Mouse (Mus musculus) G1E (cell line): ENCODE data around the gene Dok3. TPM values are rescaled to one million over a fixed set of nuclear protein-coding genes. Genes with fewer than 3 reads are reported as not detected.
A peak's percentile ranks its signal among the peaks of the same experiment; 100 is the strongest.

Experiments used
- ATAC-seq: 2 replicates; pipeline ENCODE4 v1.8.0; 2016; ENCODE audit warnings: mild to moderate bottlenecking; ENCODE audit not compliant: insufficient number of reproducible peaks, poor library complexity, low FRiP score, severe bottlenecking; ENCODE audit errors: extremely low read depth
- DNase-seq: peaks from one replicate; pipeline ENCODE4 v3.0.0; 2012; ENCODE audit warnings: low spot score
- H3K27me3 ChIP-seq: 2 replicates; pipeline ENCODE4 v1.6.1; 2012; ENCODE audit warnings: mild to moderate bottlenecking, low read length, inconsistent platforms; ENCODE audit not compliant: insufficient read depth
- H3K36me3 ChIP-seq: replicated peaks from 2 replicates; pipeline ENCODE3; 2012; ENCODE audit warnings: mild to moderate bottlenecking, inconsistent platforms
- H3K4me1 ChIP-seq: 2 replicates; pipeline ENCODE4 v1.6.1; 2012; ENCODE audit warnings: low read depth, low read length, inconsistent platforms, mixed read lengths; ENCODE audit not compliant: insufficient read depth
- H3K4me3 ChIP-seq: 2 replicates; pipeline ENCODE4 v1.5.1; 2012; ENCODE audit warnings: low read depth, mild to moderate bottlenecking, inconsistent platforms, low read length, moderate library complexity, mixed read lengths
- H3K9me3 ChIP-seq: replicated peaks from 2 replicates; pipeline ENCODE4 v1.6.1; 2012; ENCODE audit warnings: inconsistent platforms
- CTCF ChIP-seq: IDR thresholded peaks from 2 replicates; pipeline ENCODE4 v1.5.1; 2012; ENCODE audit warnings: low read depth, low read length, inconsistent platforms, mixed read lengths
- GATA1 ChIP-seq: IDR thresholded peaks from 2 replicates; pipeline ENCODE4 v1.6.1; 2012; ENCODE audit warnings: borderline replicate concordance, low read length, inconsistent platforms, mixed read lengths
- GATA2 ChIP-seq: IDR thresholded peaks from 2 replicates; pipeline ENCODE4 v1.6.1; 2012; ENCODE audit warnings: low read depth, low read length, inconsistent platforms, borderline replicate concordance
- POLR2AphosphoS5 ChIP-seq: IDR thresholded peaks from 2 replicates; pipeline ENCODE4 v1.6.1; 2012; ENCODE audit warnings: low read depth, low read length, inconsistent platforms; ENCODE audit not compliant: insufficient replicate concordance
- TAL1 ChIP-seq: conservative IDR thresholded peaks from 2 replicates; pipeline ENCODE4 v1.6.1; 2012; ENCODE audit warnings: low read depth, low read length, inconsistent platforms, mixed read lengths
- polyA plus RNA-seq: library from polyadenylated mRNA; stranded (reverse); fragments of >175 nt; gene quantifications from 2 replicates; pipeline ENCODE4 v1.2.3, GENCODE M21; 2012
- total RNA-seq, 2 experiments: library from RNA; stranded (forward) in 1 of 2; stranded (reverse) in 1 of 2; fragments of 200-1000 nt in 1 of 2; fragments of >200 nt in 1 of 2; fragmentation: Nextera tagmentation in 1 of 2; gene quantifications; 2 replicates each; pipeline ENCODE4 v1.2.3; 2014 to 2017

Gene Dok3
- total and polyA plus RNA-seq, 3 experiments: 1.6 to 11.6 (median 8.8) TPM

DNA sequence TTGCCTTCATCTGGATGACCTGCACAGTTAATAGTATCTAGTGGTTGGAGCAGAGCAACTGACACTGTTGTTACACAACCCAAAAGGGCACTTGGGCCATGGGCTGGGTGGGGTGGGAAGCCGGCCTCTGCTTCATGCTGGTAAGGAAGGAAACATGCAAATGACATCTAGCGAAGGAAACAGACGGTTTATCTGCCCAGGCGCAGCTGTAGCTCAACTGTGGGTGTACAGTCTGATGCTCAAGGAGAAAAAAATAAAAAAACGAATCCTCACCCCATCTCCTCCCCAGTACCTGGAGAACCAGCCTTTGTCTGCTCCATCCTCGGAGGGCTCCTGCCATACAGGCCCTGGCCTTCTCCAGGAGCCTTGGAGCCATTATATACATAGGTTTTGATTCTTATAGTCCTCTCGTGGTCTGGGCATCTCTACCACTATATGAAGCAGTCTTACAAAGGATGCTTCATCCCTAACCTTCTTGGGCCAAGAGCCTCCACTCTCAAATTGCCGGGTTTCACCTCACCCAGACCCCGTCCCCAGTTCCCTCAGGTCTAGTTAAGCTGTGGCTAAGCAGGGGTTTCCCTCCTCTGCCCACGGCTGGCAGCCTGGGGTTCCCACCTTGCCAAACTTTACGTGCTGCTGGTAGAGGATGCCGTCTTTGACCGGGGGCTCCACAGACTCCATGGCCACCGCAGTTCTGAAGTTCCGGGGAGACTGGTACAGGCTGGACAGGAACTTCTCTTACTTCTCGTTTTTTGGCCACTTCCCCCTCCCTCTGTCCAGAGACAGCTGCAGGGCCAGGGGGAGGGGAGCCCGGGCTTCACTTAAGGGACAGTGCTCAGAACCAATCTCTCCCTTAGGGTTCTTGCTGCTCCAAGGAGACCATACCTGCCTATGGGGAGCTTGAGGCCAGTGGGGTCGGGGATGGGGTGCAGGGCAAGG, 993 bp downstream of the Dok3 start:
- Histone ChIP-seq H3K27me3 (peaks cover 21% of the 10 kb centered on the region), H3K36me3 (peaks cover 52% of the 10 kb centered on the region), H3K9me3 (no peaks in the 10 kb centered on the region), H3K4me3 (no peak overlapping the region), H3K4me1 (peaks cover 30% of the 10 kb centered on the region)
- no peak for DNase-seq
- ATAC-seq: no peak
- TF ChIP-seq TAL1: no peak
- no peak for TF ChIP-seq GATA2
- no peak for TF ChIP-seq CTCF
- no peak for TF ChIP-seq GATA1
- TF ChIP-seq POLR2AphosphoS5: no peak

DNA sequence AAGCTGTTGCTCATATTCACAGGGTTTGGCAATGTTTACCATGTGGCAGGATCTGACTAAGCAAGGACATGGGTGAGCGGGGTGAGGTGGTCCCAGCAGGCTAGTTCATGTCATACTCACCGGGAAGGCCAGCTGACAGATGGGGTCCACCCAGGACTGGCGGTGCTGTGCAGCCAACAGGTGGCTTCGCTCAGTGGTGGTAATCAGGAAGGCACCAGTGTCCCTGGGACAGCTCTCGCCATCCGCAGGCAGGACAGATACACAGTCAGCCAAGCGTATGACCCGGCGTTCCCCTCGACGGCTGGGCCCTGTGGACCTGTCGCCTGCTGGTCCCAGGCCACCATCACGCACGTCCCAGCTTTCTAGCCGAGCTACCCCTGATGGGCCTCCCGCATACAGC, 1.9 kb downstream of the Dok3 start:
- peaks cover 30% of the 10 kb centered on the region for H3K4me1 ChIP-seq
- DNase-seq (no peak), ATAC-seq (no peak)
- peaks cover 43% of the 10 kb centered on the region for H3K36me3 ChIP-seq
- H3K27me3 ChIP-seq: peaks cover 29% of the 10 kb centered on the region
- H3K4me3 ChIP-seq: peak overlapping the region; percentile 20; the same call in 1 of the 2 replicates
- TF ChIP-seq TAL1 (no peak), CTCF (no peak), GATA2 (no peak), GATA1 (no peak), POLR2AphosphoS5 (no peak)
- no peaks in the 10 kb centered on the region for H3K9me3 ChIP-seq

DNA sequence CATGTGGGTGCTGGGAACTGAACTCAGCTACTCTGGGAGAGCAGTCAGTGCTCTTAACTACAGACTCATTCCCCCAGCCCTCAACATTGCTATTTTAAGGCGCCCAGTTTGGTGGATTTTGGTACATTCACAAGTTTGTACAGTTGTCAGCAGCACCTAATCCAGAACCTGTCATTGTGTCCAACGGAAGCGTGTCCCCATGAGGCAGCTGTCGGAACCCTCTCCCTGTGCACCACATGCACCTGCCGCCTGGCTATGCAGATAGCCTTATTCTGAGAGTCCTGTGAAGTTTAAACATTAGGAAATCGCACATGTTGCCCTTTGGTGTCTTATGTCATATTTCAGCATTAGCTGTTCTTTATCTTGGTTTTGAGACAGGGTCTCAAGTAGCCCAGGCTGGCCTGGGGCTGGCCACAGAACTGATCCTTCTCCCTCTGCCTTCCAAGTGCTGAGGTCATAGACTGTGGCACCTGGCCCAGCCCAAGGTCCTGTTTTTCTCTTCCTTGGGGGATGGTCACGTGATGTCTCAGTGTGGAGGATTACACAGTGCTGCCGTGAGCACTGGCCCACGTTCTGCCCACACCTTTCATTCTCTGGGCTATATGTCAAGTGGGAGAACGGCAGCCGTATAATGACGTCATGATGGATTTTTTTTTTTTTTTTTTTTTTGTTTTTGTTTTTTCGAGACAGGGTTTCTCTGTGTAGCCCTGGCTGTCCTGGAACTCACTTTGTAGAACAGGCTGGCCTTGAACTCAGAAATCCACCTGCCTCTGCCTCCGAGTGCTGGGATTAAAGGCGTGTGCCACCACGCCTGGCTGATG, 3.2 kb downstream of the Dok3 start:
- Histone ChIP-seq H3K27me3 (peaks cover 34% of the 10 kb centered on the region), H3K4me1 (peaks cover 30% of the 10 kb centered on the region), H3K4me3 (no peak overlapping the region), H3K36me3 (peaks cover 30% of the 10 kb centered on the region), H3K9me3 (no peaks in the 10 kb centered on the region; the same call in 1 of the 2 replicates)
- TF ChIP-seq GATA1 (no peak), POLR2AphosphoS5 (no peak), TAL1 (no peak)
- ATAC-seq (no peak), DNase-seq (no peak)

DNA sequence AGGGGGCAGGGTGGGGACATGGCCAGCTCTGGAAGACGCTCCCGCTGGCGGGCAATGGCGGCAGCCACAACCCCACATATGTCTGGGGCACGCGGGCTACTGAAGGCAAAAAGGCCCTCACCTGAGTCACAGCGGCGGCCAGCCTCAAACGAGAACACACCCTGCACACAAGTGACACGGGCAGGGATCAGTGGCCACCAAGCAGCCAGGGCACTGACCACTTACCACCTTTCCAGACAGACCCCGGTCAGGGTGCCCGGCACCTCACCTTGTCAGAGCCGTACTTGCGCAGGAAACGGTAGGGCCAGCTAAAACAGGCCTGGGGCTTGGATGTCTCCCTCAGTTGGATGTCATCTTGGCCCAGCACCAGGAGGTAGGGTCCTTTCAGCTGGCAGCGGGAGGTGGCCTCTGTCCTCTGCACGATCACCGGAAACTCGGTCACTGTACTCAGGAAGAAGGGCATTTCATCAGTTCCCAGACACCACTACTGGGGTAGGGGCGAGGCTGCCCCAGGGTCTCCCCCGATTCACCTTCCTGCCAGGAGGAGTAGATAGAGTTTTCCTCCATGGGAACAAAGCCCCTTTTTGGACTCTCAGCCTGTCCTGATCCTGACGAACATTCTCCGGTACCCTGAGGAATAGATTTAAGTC, 5.0 kb downstream of the Dok3 start:
- DNase-seq (no peak), ATAC-seq (no peak)
- TF ChIP-seq CTCF (no peak), TAL1 (no peak), GATA1 (no peak), POLR2AphosphoS5 (no peak), GATA2 (no peak)
- peaks cover 12% of the 10 kb centered on the region for H3K36me3 ChIP-seq
- peaks cover 6% of the 10 kb centered on the region; the same call in 1 of the 2 replicates for H3K9me3 ChIP-seq
- peaks cover 19% of the 10 kb centered on the region for H3K4me1 ChIP-seq
- peaks cover 42% of the 10 kb centered on the region for H3K27me3 ChIP-seq
- no peak overlapping the region for H3K4me3 ChIP-seq

DNA sequence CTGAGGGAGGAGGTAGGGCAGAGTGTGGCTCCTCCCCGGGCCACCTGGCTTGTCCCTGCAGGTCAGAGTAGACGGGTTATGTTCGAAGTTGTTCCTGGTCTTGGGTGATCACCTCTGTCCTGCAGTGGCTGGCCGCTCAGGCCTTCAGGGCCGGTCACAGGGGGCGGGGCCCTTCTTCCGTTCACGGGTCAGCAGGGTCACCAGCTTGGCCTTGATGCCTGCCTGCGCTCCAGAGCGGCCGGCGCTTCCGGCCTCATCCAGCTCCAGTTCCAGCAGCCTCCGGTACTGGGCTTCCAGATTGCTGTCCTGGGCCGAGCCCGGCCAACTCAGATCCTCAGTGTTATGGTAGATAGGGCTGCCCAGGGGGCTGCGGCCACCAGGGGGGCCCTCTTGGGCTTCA, 5.8 kb downstream of the Dok3 start:
- Histone ChIP-seq H3K4me3 (no peak overlapping the region), H3K9me3 (peaks cover 6% of the 10 kb centered on the region; the same call in 1 of the 2 replicates), H3K36me3 (peaks cover 4% of the 10 kb centered on the region), H3K27me3 (peaks cover 42% of the 10 kb centered on the region), H3K4me1 (peaks cover 11% of the 10 kb centered on the region)
- ATAC-seq: no peak
- TF ChIP-seq TAL1 (no peak), GATA1 (no peak), POLR2AphosphoS5 (no peak), CTCF (no peak), GATA2 (no peak)
- no peak for DNase-seq

DNA sequence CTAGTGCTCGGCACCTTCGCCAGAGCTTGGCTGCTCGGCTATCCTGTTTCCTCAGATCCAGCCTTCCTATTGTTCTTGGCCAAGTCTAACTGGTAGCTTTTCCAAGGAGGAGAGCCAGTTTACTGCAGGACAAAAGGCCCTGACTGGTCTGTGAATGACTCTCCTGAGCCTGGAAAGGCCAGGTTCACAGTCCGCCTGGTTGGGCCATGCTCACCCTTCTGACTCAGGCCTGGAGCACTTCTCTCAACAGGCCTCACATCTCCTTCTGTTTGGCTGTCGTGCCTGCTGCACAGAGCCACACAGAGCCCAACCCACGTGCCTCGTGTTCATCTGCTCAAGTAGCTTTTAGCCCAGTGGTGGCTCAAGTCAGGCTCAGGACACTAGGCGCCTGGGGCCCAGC, 6.4 kb downstream of the Dok3 start:
- peaks cover 42% of the 10 kb centered on the region for H3K27me3 ChIP-seq
- peaks cover 6% of the 10 kb centered on the region for H3K4me1 ChIP-seq
- H3K4me3 ChIP-seq: no peak overlapping the region
- H3K9me3 ChIP-seq: peaks cover 6% of the 10 kb centered on the region; the same call in 1 of the 2 replicates
- peaks cover 3% of the 10 kb centered on the region for H3K36me3 ChIP-seq
- TF ChIP-seq GATA1: no peak
- TF ChIP-seq GATA2: no peak
- TF ChIP-seq TAL1: no peak
- TF ChIP-seq POLR2AphosphoS5: no peak
- no peak for DNase-seq
- no peak for ATAC-seq
